Mouse (Mus musculus) thymus, adult 2 months (tissue): Measurements from ENCODE around the gene Ankrd50. TPM values are rescaled to one million over a fixed set of nuclear protein-coding genes. Genes with fewer than 3 reads are reported as not detected.
A peak's percentile ranks its signal among the peaks of the same experiment; 100 is the strongest.

Source experiments
- DNase-seq: peaks from one replicate; pipeline ENCODE4 v3.0.0; 2021
- H3K27ac ChIP-seq: fragments of 200-500 bp; 2 replicates; pipeline ENCODE4 v1.5.1; 2012; ENCODE audit warnings: low read length, control low read depth; ENCODE audit not compliant: control insufficient read depth, insufficient read depth
- H3K27me3 ChIP-seq: fragments of 200-500 bp; 2 replicates; pipeline ENCODE4 v1.6.1; 2012; ENCODE audit warnings: mild to moderate bottlenecking, low read length, moderate library complexity, mixed read lengths; ENCODE audit not compliant: control insufficient read depth, insufficient read depth
- H3K36me3 ChIP-seq: fragments of 200-500 bp; 2 replicates; pipeline ENCODE4 v1.6.1; 2012; ENCODE audit warnings: mild to moderate bottlenecking, low read length, moderate library complexity; ENCODE audit not compliant: control insufficient read depth, insufficient read depth
- H3K4me1 ChIP-seq: fragments of 200-500 bp; replicated peaks from 2 replicates; pipeline ENCODE4 v1.6.1; 2012; ENCODE audit warnings: low read length; ENCODE audit not compliant: control insufficient read depth, insufficient read depth
- H3K4me3 ChIP-seq: fragments of 200-500 bp; 2 replicates; pipeline ENCODE4 v1.5.1; 2012; ENCODE audit warnings: mild to moderate bottlenecking, low read length, control low read depth, moderate library complexity; ENCODE audit not compliant: control insufficient read depth, insufficient read depth
- CTCF ChIP-seq: fragments of 200-500 bp; IDR thresholded peaks from 2 replicates; pipeline ENCODE4 v1.5.1; 2012; ENCODE audit warnings: mild to moderate bottlenecking, control low read depth, low read length, moderate library complexity, borderline replicate concordance; ENCODE audit not compliant: control insufficient read depth, poor library complexity, insufficient read depth; ENCODE audit errors: extremely low read depth
- POLR2A ChIP-seq: fragments of 200-500 bp; IDR thresholded peaks from 2 replicates; pipeline ENCODE4 v1.6.1; 2012; ENCODE audit warnings: mild to moderate bottlenecking, low read length, control low read depth, moderate library complexity; ENCODE audit not compliant: control insufficient read depth, poor library complexity, insufficient read depth; ENCODE audit errors: extremely low read depth
- WGBS: fragments of 180-500 bp; shearing (Covaris S2); methylation state at CpG from one replicate; pipeline ENCODE4 v1.1.7; 2018; 5-methylcytosine and 5-hydroxymethylcytosine counted together
- polyA plus RNA-seq: library from polyadenylated mRNA; depleted of rRNA; stranded (reverse); fragments of >200 nt; gene quantifications from 2 replicates; pipeline ENCODE4 v1.2.3, GENCODE M21; 2012

Ankrd50 gene
- polyA plus RNA-seq, 1 experiment, result 66.0 TPM

- H3K27me3 ChIP-seq, result no peaks in the 10 kb centered on the region
- H3K4me1 ChIP-seq, result peaks cover 11% of the 10 kb centered on the region
- peak overlapping the region; percentile 49 for H3K4me3 ChIP-seq
- no peak for DNase-seq
- WGBS, result 5% methylated on average over 26 of the region's 26 CpGs
- H3K36me3 ChIP-seq, result 0 out of 2 replicates have a peak, but pooled peaks cover 4% of the 10 kb centered on the region
- no peak overlapping the region for H3K27ac ChIP-seq
- no peak; the same call in 1 of the 2 replicates for TF ChIP-seq POLR2A
- no peak for TF ChIP-seq CTCF
These were observed 482 bp upstream of the Ankrd50 start for GRCm38 (mm10) chr3:38485107-38485545.

GRCm38 (mm10) chr3:38483551-38483950, 1.1 kb downstream of the Ankrd50 start:
- H3K4me1 ChIP-seq, result peaks cover 11% of the 10 kb centered on the region
- TF ChIP-seq CTCF, result no peak
- no peak for TF ChIP-seq POLR2A
- whole genome bisulfite sequencing, result 20% methylated on average over 10 of the region's 10 CpGs
- 0 out of 2 replicates have a peak, but pooled peaks cover 12% of the 10 kb centered on the region for H3K36me3 ChIP-seq
- H3K27ac ChIP-seq, result no peak overlapping the region
- peak overlapping the region; percentile 7; the same call in 1 of the 2 replicates for H3K4me3 ChIP-seq
- no peaks in the 10 kb centered on the region for H3K27me3 ChIP-seq
- peak; percentile 45 for DNase-seq

- DNase-seq, result no peak
- TF ChIP-seq POLR2A (no peak), CTCF (no peak)
- Histone ChIP-seq H3K36me3 (peaks cover 15% of the 10 kb centered on the region; the same call in 1 of the 2 replicates), H3K27me3 (no peaks in the 10 kb centered on the region), H3K27ac (no peak overlapping the region), H3K4me1 (peaks cover 11% of the 10 kb centered on the region), H3K4me3 (peak overlapping the region; percentile 36)
- 93% methylated on average over 11 of the region's 11 CpGs for WGBS
These were observed 1.9 kb downstream of the Ankrd50 start for GRCm38 (mm10) chr3:38482749-38483148.

- WGBS, result 95% methylated on average over 1 of the region's 1 CpGs
- Histone ChIP-seq H3K4me3 (no peak overlapping the region), H3K36me3 (peaks cover 26% of the 10 kb centered on the region), H3K4me1 (peaks cover 14% of the 10 kb centered on the region), H3K27ac (no peak overlapping the region), H3K27me3 (no peaks in the 10 kb centered on the region)
- peak; percentile 27 for DNase-seq
- TF ChIP-seq CTCF (no peak), POLR2A (no peak)
These were observed 3.5 kb downstream of the Ankrd50 start for GRCm38 (mm10) chr3:38481106-38481505.

GRCm38 (mm10) chr3:38477936-38478335, 6.7 kb downstream of the Ankrd50 start:
- no peak overlapping the region for H3K4me3 ChIP-seq

GRCm38 (mm10) chr3:38475587-38475986, 9.1 kb downstream of the Ankrd50 start:
- Histone ChIP-seq H3K36me3 (peaks cover 30% of the 10 kb centered on the region), H3K4me3 (no peak overlapping the region), H3K4me1 (peaks cover 3% of the 10 kb centered on the region; the same call in 1 of the 2 replicates), H3K27me3 (no peaks in the 10 kb centered on the region), H3K27ac (no peak overlapping the region)
- TF ChIP-seq POLR2A (no peak), CTCF (no peak)
- WGBS, result 94% methylated on average over 6 of the region's 6 CpGs
- no peak for DNase-seq

More at GRCm38 (mm10) chr3:38477936-38478335, 6.7 kb downstream of the Ankrd50 start:
- no peak for TF ChIP-seq POLR2A
- TF ChIP-seq CTCF, result no peak
- no peak for DNase-seq
- Histone ChIP-seq H3K27me3 (no peaks in the 10 kb centered on the region), H3K4me1 (peaks cover 13% of the 10 kb centered on the region), H3K36me3 (peaks cover 34% of the 10 kb centered on the region), H3K27ac (no peak overlapping the region)
- 97% methylated on average over 1 of the region's 1 CpGs for WGBS
